Mouse (Mus musculus) left cerebral cortex, postnatal 36 days (tissue): ENCODE results near the gene Sstr3. TPM values are rescaled to one million over a fixed set of nuclear protein-coding genes. Genes with fewer than 3 reads are reported as not detected.

Experiments
- DNase-seq, 2 experiments: peaks; one replicate each; pipeline ENCODE4 v3.0.0; 2021 to 2022; ENCODE audit warnings: low spot score in 2 of 2, mixed read lengths in 1 of 2
- intact Hi-C: fragments of 180-260 bp; cut with DNase I; formaldehyde crosslinking; loops from one replicate; pipeline ENCODE4 v1.15.1; 2025
- total RNA-seq, 2 experiments: library from RNA; stranded (reverse); gene quantifications; 2 replicates each; pipeline ENCODE4 v1.2.3; 2021

Gene Sstr3
- total RNA-seq = 10 to 100 TPM; 21.3 to 22.4 TPM

GRCm38 (mm10) chr15:78544561-78545001 is at the start of gene Sstr3:
TSS of gene Sstr3 (minus strand) at chr15:78544685.
- DNase-seq = peak; percentile 59 to 71
- intact Hi-C loops = loop anchor here (2.0 to 10.0 kb wide), 3 partner anchors 36 to 190 kb away; no protein-coding TSS in a partner anchor

GRCm38 (mm10) chr15:78593896-78594425 is 49.5 kb upstream of the Sstr3 start:
- intact Hi-C loops = no loop called here
- no peak for DNase-seq

GRCm38 (mm10) chr15:78592452-78592968 is 48.0 kb upstream of the Sstr3 start:
- intact Hi-C loops = no loop called here
- no peak for DNase-seq

- intact Hi-C loops = no loop called here
- no peak for DNase-seq
Observed at GRCm38 (mm10) chr15:78591680-78592451, 47.4 kb upstream of the Sstr3 start.

GRCm38 (mm10) chr15:78590785-78591184 is 46.3 kb upstream of the Sstr3 start:
- intact Hi-C loops = no loop called here
- no peak for DNase-seq

- no peak for DNase-seq
- intact Hi-C loops = loop anchor here (5.0 kb wide), 1 partner anchor 32 kb away; no protein-coding TSS in a partner anchor
Observed at GRCm38 (mm10) chr15:78589936-78590335, 45.5 kb upstream of the Sstr3 start.

- intact Hi-C loops = loop anchor here (5.0 kb wide), 1 partner anchor 33 kb away; no protein-coding TSS in a partner anchor
- no peak for DNase-seq
Observed at GRCm38 (mm10) chr15:78588900-78589299, 44.4 kb upstream of the Sstr3 start.

GRCm38 (mm10) chr15:78588049-78588448 is 43.6 kb upstream of the Sstr3 start:
- DNase-seq = no peak
- intact Hi-C loops = loop anchor here (5.0 kb wide), 1 partner anchor 34 kb away; no protein-coding TSS in a partner anchor

GRCm38 (mm10) chr15:78587050-78587994 is 42.8 kb upstream of the Sstr3 start:
- intact Hi-C loops = loop anchor here (2.0 to 5.0 kb wide), 3 partner anchors 35 to 157 kb away; no protein-coding TSS in a partner anchor

GRCm38 (mm10) chr15:78585404-78585803 is 40.9 kb upstream of the Sstr3 start:
- no peak for DNase-seq
- intact Hi-C loops = loop anchor here (5.0 kb wide), 1 partner anchor 37 kb away; no protein-coding TSS in a partner anchor

More at GRCm38 (mm10) chr15:78587050-78587994, 42.8 kb upstream of the Sstr3 start:
- peak; percentile 85 for DNase-seq

- intact Hi-C loops = loop anchor here (5.0 kb wide), 1 partner anchor 71 kb away; no protein-coding TSS in a partner anchor
- DNase-seq = no peak
Observed at GRCm38 (mm10) chr15:78583352-78583751, 38.9 kb upstream of the Sstr3 start.

- no peak for DNase-seq
- intact Hi-C loops = no loop called here
Observed at GRCm38 (mm10) chr15:78576284-78576810, 31.9 kb upstream of the Sstr3 start.

- intact Hi-C loops = no loop called here
- DNase-seq = no peak
Observed at GRCm38 (mm10) chr15:78572658-78573397, 28.3 kb upstream of the Sstr3 start, which contains the start of gene Rac2. TSS of gene Rac2 (minus strand) at chr15:78572783.

GRCm38 (mm10) chr15:78572270-78572600 is 27.8 kb upstream of the Sstr3 start:
- DNase-seq = no peak
- intact Hi-C loops = no loop called here

- intact Hi-C loops = no loop called here
Observed at GRCm38 (mm10) chr15:78571554-78572269, 27.2 kb upstream of the Sstr3 start.

GRCm38 (mm10) chr15:78570170-78570569 is 25.7 kb upstream of the Sstr3 start:
- DNase-seq = no peak
- intact Hi-C loops = no loop called here

More at GRCm38 (mm10) chr15:78571554-78572269, 27.2 kb upstream of the Sstr3 start:
- DNase-seq = no peak

- DNase-seq = no peak
- intact Hi-C loops = no loop called here
Observed at GRCm38 (mm10) chr15:78567608-78568120, 23.2 kb upstream of the Sstr3 start.
